Mouse (Mus musculus) thymus, postnatal 25 days (tissue): ENCODE measurements around the gene Artn.
A peak's percentile ranks its signal among the peaks of the same experiment; 100 is the strongest.

Experiments used
- DNase-seq: peaks from one replicate; pipeline ENCODE4 v3.0.0; 2022

Artn gene

GRCm38 (mm10) chr4:117887920-117888319 lies 41.6 kb downstream of the Artn start:
- DNase-seq = no peak

DNA sequence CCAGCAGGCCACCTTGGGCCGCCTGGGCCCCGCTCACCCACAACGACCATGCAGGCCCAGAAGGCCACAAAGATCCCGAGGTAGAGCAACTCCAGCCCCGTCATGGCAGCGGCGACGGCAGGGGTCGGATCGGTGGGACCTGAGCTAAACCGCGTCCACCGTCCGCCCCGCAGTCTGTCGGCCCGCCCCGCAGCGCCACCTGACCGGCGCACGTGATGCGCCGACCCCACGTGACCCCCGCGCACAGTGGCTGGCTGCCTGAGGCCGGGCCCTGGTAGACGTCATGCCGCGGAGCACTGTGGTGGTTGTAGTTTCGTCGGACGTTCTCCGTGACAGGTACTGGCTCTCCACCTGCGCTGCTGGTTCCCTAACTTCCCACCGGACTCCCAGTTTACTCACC lies 42.4 kb downstream of the Artn start, which contains the start of gene Atp6v0b:
TSS of gene Atp6v0b (minus strand) at position 201 of the 400 bp plus-strand sequence.
- DNase-seq = peak; percentile 92

DNA sequence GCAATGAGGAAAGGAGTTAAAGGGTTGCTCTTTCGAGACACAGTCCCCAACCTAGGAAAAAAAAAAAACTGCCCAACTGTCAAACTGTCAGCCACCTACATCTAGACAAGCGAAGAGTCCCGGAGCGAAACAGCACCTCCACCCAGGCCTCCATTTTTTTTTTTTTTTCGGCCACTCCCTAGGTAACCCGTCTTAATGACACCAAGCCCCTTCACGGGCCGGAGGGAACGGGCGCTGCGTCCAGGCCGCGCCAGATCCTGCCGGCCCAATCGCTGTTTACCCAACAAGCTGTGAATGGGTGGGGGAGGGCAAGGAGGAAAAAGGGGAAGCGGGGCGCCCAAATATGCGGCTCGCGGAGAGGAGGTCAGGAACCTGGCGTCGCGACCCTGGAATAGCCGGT lies 42.9 kb downstream of the Artn start:
- no peak for DNase-seq

DNA sequence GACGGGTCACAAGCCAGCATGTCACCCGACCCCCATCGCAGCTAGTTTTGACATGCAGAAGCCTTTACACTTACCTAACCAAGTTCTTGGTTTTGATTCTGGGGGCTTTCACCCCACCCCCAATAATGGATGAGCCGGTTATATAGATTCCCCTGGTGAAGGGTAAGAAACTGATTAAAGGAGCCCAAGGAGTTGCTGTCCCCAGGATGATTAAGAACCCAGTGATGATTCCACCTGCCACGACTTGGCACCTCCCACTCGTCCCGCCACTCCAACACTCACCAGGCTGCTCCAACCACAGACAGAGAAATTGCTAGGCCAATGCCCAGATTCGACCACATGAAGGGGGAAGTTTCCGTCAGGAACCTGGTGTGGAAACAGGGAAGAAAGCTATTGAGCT lies 43.6 kb downstream of the Artn start:
- DNase-seq = no peak

- DNase-seq = no peak
These were observed 44.5 kb downstream of the Artn start for GRCm38 (mm10) chr4:117885093-117885492.

- no peak for DNase-seq
These were observed 45.4 kb downstream of the Artn start for GRCm38 (mm10) chr4:117884146-117884545.

GRCm38 (mm10) chr4:117882701-117883691 lies 46.6 kb downstream of the Artn start, which contains the start of gene B4galt2:
TSS of gene B4galt2 (minus strand) at chr4:117883487.
- DNase-seq = no peak

DNA sequence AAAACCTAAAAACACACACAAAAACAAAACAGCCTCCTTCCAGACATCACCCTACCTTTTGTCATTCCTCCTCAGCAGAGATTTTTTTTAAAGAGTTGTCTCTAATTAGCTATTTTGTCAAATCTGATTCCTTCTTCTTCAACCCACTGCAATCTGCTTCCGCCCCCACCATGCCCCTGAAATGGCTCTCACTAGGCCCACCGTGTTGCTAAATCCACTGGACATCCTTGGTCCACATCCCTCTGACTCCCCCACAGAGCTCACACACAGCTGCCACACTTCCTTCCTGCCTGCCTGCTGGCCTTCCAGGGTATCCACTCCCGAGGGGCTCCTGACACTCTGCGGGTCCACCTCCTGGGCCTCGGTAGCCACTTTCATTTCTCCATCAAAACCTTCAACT lies 50.9 kb downstream of the Artn start:
- no peak for DNase-seq

- DNase-seq = peak; percentile 76
These were observed 51.3 kb downstream of the Artn start for GRCm38 (mm10) chr4:117878301-117878700.
